Mouse (Mus musculus) lung, embryonic 14.5 days (tissue): ENCODE data around the gene Gm29427. TPM values are rescaled to one million over a fixed set of nuclear protein-coding genes. Genes with fewer than 3 reads are reported as not detected.

ENCODE experiments used
- ATAC-seq: fragments of 200-750 bp; cut with Nextera tagmentation; 2 replicates; pipeline ENCODE4 v1.8.0; 2017; ENCODE audit warnings: mild to moderate bottlenecking, moderate TSS enrichment, moderate library complexity; ENCODE audit not compliant: insufficient read depth
- DNase-seq: peaks from one replicate; pipeline ENCODE4 v3.0.0-alpha.2; 2015
- H3K27ac ChIP-seq: fragments of 300-500 bp; sonication (generic); 2 replicates; pipeline ENCODE4 v1.5.1; 2014; ENCODE audit warnings: low read depth, mild to moderate bottlenecking, moderate library complexity
- H3K27me3 ChIP-seq: fragments of 300-500 bp; sonication (generic); 2 replicates; pipeline ENCODE4 v1.6.1; 2014; ENCODE audit warnings: low read length, control low read depth; ENCODE audit not compliant: insufficient read depth
- H3K36me3 ChIP-seq: fragments of 300-500 bp; sonication (generic); 2 replicates; pipeline ENCODE4 v1.6.1; 2014; ENCODE audit warnings: control low read depth; ENCODE audit not compliant: insufficient read depth
- H3K4me1 ChIP-seq: fragments of 300-500 bp; sonication (generic); 2 replicates; pipeline ENCODE4 v1.6.1; 2014; ENCODE audit warnings: antibody characterized with exemption, control low read depth; ENCODE audit not compliant: insufficient read depth
- H3K4me2 ChIP-seq: fragments of 300-500 bp; sonication (generic); 2 replicates; pipeline ENCODE4 v1.6.1; 2014; ENCODE audit warnings: mild to moderate bottlenecking
- H3K4me3 ChIP-seq: fragments of 300-500 bp; sonication (generic); 2 replicates; pipeline ENCODE4 v1.5.1; 2014; ENCODE audit warnings: low read depth, low read length
- H3K9ac ChIP-seq: fragments of 300-500 bp; sonication (generic); 2 replicates; pipeline ENCODE4 v1.6.1; 2014
- H3K9me3 ChIP-seq: fragments of 300-500 bp; sonication (generic); 2 replicates; pipeline ENCODE4 v1.6.1; 2016; ENCODE audit warnings: low read depth, low read length, control low read depth
- CTCF ChIP-seq: IDR thresholded peaks from 2 replicates; pipeline ENCODE4 v1.5.1; 2016; ENCODE audit warnings: antibody characterized with exemption, low read depth
- WGBS: fragments of 180-500 bp; shearing (Covaris S2); extraction: QIAGEN DNeasy Blood & Tissue Kit; methylation state at CpG from one replicate; pipeline ENCODE4 v1.1.7; 2014; 5-methylcytosine and 5-hydroxymethylcytosine counted together
- polyA plus RNA-seq: library from polyadenylated mRNA; unstranded; fragments of >200 nt; fragmentation: Nextera tagmentation; extraction: Ambion mirVana; gene quantifications from 2 replicates; pipeline ENCODE4 v1.2.1, GENCODE M21; 2014

Gm29427 gene
- polyA plus RNA-seq, 1 experiment from 2014 or later = not detected

- peak; percentile 12; the same call in 1 of the 2 replicates for ATAC-seq
- no peak for DNase-seq
- Histone ChIP-seq H3K4me3 (peak overlapping the region; percentile 94), H3K4me1 (peaks cover 4% of the 10 kb centered on the region; the same call in 1 of the 2 replicates), H3K27ac (peak overlapping the region; percentile 84), H3K9ac (peak overlapping the region; percentile 94), H3K9me3 (no peaks in the 10 kb centered on the region), H3K36me3 (peaks cover 6% of the 10 kb centered on the region; the same call in 1 of the 2 replicates), H3K27me3 (no peaks in the 10 kb centered on the region), H3K4me2 (peak overlapping the region; percentile 95)
- under 1% methylated on average over 42 of the region's 42 CpGs for WGBS
- no peak for TF ChIP-seq CTCF
Measured at GRCm38 (mm10) chr1:130716513-130717290, 1.1 kb upstream of the Gm29427 start.

- H3K4me3 ChIP-seq = peak overlapping the region; percentile 94
- H3K4me2 ChIP-seq = peak overlapping the region; percentile 95
- WGBS = 0% methylated on average over 3 of the region's 3 CpGs
- peaks cover 6% of the 10 kb centered on the region; the same call in 1 of the 2 replicates for H3K36me3 ChIP-seq
- no peaks in the 10 kb centered on the region for H3K27me3 ChIP-seq
- ATAC-seq (peak; percentile 26; the same call in 1 of the 2 replicates), DNase-seq (no peak)
- H3K27ac ChIP-seq = peak overlapping the region; percentile 84
- H3K9me3 ChIP-seq = no peaks in the 10 kb centered on the region
- H3K9ac ChIP-seq = peak overlapping the region; percentile 94
- TF ChIP-seq CTCF = no peak
- peaks cover 4% of the 10 kb centered on the region; the same call in 1 of the 2 replicates for H3K4me1 ChIP-seq
Measured at GRCm38 (mm10) chr1:130716218-130716512, 566 bp upstream of the Gm29427 start.

- no peak for DNase-seq
- 70% methylated on average over 4 of the region's 4 CpGs for WGBS
Measured at GRCm38 (mm10) chr1:130714046-130714445, 1.6 kb downstream of the Gm29427 start.

GRCm38 (mm10) chr1:130710283-130711080 is 5.1 kb downstream of the Gm29427 start:
- ATAC-seq = no peak
- DNase-seq = no peak
- no peaks in the 10 kb centered on the region for H3K27me3 ChIP-seq

More at GRCm38 (mm10) chr1:130714046-130714445, 1.6 kb downstream of the Gm29427 start:
- Histone ChIP-seq H3K4me2 (0 out of 2 replicates have a peak overlapping the region, but pooled peaks have one; percentile 95), H3K9me3 (no peaks in the 10 kb centered on the region), H3K9ac (no peak overlapping the region), H3K27ac (no peak overlapping the region), H3K4me1 (peaks cover 4% of the 10 kb centered on the region; the same call in 1 of the 2 replicates), H3K27me3 (no peaks in the 10 kb centered on the region), H3K36me3 (peaks cover 3% of the 10 kb centered on the region; the same call in 1 of the 2 replicates), H3K4me3 (no peak overlapping the region)
- ATAC-seq = no peak
- no peak for TF ChIP-seq CTCF

GRCm38 (mm10) chr1:130703613-130704012 is 12.0 kb downstream of the Gm29427 start:
- Histone ChIP-seq H3K27ac (no peak overlapping the region), H3K27me3 (no peaks in the 10 kb centered on the region), H3K4me1 (no peaks in the 10 kb centered on the region), H3K9me3 (no peaks in the 10 kb centered on the region), H3K9ac (no peak overlapping the region), H3K4me2 (no peak overlapping the region), H3K4me3 (no peak overlapping the region), H3K36me3 (peaks cover 58% of the 10 kb centered on the region)
- TF ChIP-seq CTCF = no peak
- DNase-seq (no peak), ATAC-seq (no peak)
- 71% methylated on average over 2 of the region's 2 CpGs for WGBS

More at GRCm38 (mm10) chr1:130710283-130711080, 5.1 kb downstream of the Gm29427 start:
- Histone ChIP-seq H3K4me2 (no peak overlapping the region), H3K9me3 (no peaks in the 10 kb centered on the region), H3K4me1 (no peaks in the 10 kb centered on the region), H3K9ac (no peak overlapping the region), H3K36me3 (peaks cover 15% of the 10 kb centered on the region), H3K4me3 (no peak overlapping the region), H3K27ac (no peak overlapping the region)
- no peak for TF ChIP-seq CTCF
- WGBS = 85% methylated on average over 22 of the region's 22 CpGs

GRCm38 (mm10) chr1:130701976-130702375 is 13.6 kb downstream of the Gm29427 start:
- WGBS = 93% methylated on average over 11 of the region's 11 CpGs
- H3K36me3 ChIP-seq = peaks cover 63% of the 10 kb centered on the region
- no peak for TF ChIP-seq CTCF
- no peaks in the 10 kb centered on the region for H3K4me1 ChIP-seq
- ATAC-seq (no peak), DNase-seq (no peak)
- H3K4me2 ChIP-seq = no peak overlapping the region
- H3K9ac ChIP-seq = no peak overlapping the region
- no peak overlapping the region for H3K4me3 ChIP-seq
- H3K27ac ChIP-seq = no peak overlapping the region
- no peaks in the 10 kb centered on the region for H3K27me3 ChIP-seq
- H3K9me3 ChIP-seq = no peaks in the 10 kb centered on the region
